Mouse (Mus musculus) layer of hippocampus, adult 6 months (tissue): ENCODE data around the gene Pdcd10. TPM values are rescaled to one million over a fixed set of nuclear protein-coding genes. Genes with fewer than 3 reads are reported as not detected.

Source experiments
- long read RNA-seq, 2 experiments: library from polyadenylated mRNA; unstranded; transcript quantifications; one replicate each; pipeline ENCODE4 v2.0.0; 2019 to 2020
- polyA plus RNA-seq: library from polyadenylated mRNA; unstranded; fragments of <200 nt; fragmentation: Nextera tagmentation; gene quantifications from 2 replicates; pipeline ENCODE4 v1.2.3, GENCODE M21; 2021

Pdcd10 gene
- polyA plus RNA-seq: 84.7 and 96.6 TPM in 2 replicates
- long read RNA-seq, experiment 1, transcript Pdcd10-205 (8 exons, 1,927 nt): major isoform, 111 of 129 reads
- long read RNA-seq, experiment 1, partial matches to known transcripts: 12 of 129 reads
- long read RNA-seq, experiment 1, other reads (novel, unspliced or antisense): 5 of 129 reads
- long read RNA-seq, experiment 2, transcript Pdcd10-202 (3 exons, 545 nt): minor isoform, 7 of 293 reads
- long read RNA-seq, experiment 2, transcript Pdcd10-205 (8 exons, 1,927 nt): major isoform, 274 of 293 reads
- long read RNA-seq, experiment 2, partial matches to known transcripts: 4 of 293 reads
- long read RNA-seq, experiment 2, other reads (novel, unspliced or antisense): 7 of 293 reads

DNA sequence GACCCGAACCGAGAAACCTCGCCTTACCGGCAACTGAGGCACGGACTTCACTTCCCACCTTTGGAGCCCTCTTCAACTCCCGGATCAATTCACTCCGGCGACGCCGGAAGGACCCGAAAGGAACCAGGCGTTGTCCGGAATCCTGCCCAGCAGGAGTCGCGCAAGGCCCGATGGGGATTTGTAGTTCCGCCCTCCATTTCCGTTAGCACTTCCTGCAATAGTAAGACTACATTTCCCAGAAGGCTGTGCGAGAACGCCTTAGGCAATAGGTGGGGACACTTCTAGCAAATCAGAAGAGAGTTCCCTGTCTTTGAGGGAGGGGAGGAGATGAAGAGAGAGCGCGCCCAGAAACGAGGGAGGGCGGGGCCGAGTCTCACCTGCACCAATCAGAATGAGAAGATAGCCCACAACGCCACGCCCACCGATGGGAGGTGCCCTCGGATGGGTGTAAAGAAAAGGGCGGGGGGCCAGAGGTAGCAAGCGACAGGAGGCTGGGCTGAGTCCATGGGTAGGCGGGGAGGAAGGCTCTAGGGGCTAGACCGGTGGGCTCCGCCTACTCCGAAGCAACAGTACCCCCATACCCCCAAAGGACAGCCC lies at the start of gene Pdcd10:
Pdcd10 (minus strand) TSS at position 162 of the 597 bp plus-strand sequence.

DNA sequence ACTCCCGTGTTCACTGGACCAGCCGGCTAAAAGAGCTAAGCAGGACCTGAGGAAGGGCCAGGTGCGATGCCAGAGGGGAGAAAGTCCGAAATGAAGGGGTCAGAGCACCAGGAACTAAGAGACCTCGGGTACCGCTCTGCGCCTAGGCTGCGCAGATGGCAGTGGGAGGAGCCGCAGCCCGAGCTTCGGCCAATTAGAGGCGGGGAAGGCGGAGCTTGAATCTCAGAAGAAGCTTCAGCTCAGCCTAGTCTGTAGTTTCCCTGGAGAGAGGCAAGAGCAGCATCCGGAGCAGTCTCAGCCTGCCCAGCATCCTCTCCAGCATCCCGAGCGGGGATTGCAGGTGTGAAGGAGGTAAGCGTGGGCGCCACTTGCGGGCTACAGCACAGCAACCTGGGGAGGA lies 636 bp upstream of the Pdcd10 start, which contains the start of gene Serpini1:
Serpini1 (plus strand) TSS at position 256 of the 400 bp plus-strand sequence.

DNA sequence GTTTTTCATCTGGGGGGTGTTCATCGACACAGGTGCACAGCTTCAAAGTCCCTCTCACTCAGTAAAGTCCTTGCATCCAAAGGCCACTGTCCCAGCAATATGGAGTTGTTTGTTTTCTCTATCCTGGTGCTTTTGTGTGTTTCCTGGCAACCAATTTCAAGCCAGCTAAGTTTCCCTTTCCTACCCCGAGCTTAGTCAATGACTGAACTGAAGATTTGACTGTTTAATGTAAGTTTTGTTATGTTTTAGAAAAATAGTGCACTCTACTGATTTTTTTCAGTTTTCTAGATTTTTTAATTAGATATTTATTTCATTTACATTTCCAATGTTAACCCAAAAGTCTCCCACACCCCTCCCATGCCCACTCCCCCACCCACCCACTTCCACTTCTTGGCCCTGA lies 74.6 kb downstream of the Pdcd10 start, which contains the start of gene Wdr49:
Wdr49 (minus strand) TSS at position 101 of the 400 bp plus-strand sequence.

Other genes starting within 250 kb of the Pdcd10 start
- 0.39 TPM in 1 of 2 replicates, not detected in the other for gene Wdr49, start 74.7 kb downstream of the Pdcd10 start, polyA plus RNA-seq
- gene Serpini1, start 691 bp upstream of the Pdcd10 start, polyA plus RNA-seq: 68.4 and 79.3 TPM in 2 replicates
- not detected in 2 replicates for gene Gm29133, start 191.3 kb upstream of the Pdcd10 start, polyA plus RNA-seq